Mouse (Mus musculus) testis, postnatal 10 days (tissue): ENCODE results near the gene Traf3ip3.

Experiments used
- DNase-seq: peaks from one replicate; pipeline ENCODE4 v3.0.0; 2021; ENCODE audit warnings: low spot score

The Traf3ip3 gene

DNA sequence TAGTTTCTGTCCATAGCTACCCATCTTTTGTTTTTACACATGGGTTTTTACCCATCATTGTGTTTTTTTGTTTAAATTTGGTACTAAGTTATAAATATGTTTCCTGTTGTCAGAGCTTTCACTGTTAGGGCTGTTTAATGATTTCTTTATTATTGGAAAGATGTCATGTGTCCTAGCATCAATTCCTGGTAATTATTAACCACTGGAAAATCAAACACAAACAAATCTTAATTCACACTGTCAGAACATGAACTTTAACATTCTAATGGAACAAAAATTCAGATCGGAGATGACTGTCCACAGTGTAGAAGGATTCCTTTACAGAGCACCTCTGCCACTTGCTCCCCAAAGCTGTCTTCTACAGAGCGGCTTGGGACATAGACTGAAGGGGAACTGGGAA lies 3.9 kb upstream of the Traf3ip3 start:
- DNase-seq: no peak

DNA sequence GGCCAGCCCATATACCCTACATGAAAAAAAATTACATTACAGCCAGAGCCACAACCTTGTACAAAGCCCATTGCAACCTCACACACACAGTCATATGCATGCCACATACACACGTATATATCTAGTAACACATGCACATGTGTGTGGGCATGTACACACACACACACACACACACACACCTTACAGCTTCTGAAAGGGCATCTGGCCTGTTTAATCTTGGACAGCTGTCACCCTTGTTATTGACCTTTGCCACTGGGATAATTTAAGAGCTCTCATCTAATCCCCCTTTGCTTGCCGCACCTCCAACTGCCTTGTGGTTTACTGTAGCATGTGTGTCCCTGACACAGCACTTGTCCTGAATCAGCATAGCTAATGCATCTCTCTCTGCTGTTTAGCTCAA lies 2.3 kb upstream of the Traf3ip3 start:
- no peak for DNase-seq

DNA sequence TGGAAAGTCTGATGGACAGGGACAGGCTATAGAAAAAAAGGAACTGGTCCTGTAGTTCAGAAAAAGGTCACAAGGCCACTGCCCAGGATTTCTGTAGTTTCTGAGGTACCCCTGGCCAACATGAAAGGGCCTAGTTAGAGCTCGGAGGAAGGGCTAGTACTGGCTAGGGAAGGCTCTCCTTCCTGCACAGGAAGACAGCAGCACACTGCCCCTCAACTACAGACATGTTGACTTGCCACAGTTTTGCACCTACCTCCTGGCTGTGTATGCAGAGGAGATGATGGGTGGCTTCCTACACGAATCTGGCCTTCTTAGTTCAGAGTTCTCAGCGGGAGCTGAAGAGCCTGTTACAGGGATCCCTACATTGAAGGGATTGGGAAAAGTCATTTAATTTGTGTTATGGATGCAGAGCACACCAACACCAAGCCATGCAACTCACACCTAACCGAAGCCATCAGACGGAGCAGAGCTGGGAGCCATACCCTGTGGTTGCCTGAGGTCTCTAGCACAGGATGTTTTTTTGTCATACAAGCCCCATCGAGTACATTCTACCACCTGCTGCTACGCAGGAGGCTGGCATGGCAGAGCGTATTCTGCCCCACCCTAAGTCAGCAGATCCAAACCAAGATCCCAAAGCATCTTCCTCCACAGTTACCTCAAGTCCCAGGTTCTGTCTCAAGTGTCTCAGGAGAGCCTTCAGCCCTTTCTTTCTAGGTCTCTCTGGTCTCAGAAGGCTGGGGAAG lies 692 bp downstream of the Traf3ip3 start:
- DNase-seq: no peak

- no peak for DNase-seq
Observed at GRCm38 (mm10) chr1:193198312-193198711, 3.2 kb downstream of the Traf3ip3 start.

GRCm38 (mm10) chr1:193197494-193198205 lies 3.9 kb downstream of the Traf3ip3 start:
- DNase-seq: peak; percentile 48

- DNase-seq: no peak
Observed at GRCm38 (mm10) chr1:193195169-193195810, 6.2 kb downstream of the Traf3ip3 start.

DNA sequence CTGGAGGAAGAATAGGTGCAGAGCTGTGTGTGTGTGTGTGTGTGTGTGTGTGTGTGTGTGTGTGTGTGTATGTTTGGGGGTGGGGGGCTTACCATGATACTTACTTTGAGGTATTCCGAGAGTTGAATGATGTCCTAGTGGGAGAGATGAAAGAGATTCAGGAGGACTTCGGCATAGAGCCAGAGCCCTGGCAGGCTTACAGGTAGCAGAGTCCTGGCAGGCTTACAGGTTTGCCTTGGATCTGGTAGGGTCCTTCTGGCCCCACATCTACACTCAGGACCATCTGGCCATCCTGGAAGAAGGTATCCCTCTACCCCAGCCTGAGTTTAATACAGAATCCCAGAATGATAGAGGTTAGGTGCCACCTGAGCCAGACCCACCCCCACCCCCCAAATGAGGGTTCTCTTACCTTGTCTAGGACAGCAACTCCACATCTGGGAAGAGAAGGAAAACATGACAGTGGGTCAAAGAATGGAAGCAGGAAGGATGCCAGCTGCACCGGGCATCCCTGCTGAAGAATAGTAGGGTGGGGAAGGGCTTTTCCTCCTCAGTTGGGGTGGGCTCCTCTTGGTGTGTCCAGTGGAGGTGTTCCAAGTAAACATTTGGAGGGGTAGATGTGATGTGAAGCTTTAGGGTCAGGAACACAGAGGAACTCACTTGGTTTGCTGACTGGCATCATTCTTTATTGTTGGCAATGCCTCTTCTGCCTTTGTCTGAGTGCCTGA lies 6.9 kb downstream of the Traf3ip3 start:
- DNase-seq: no peak

- no peak for DNase-seq
Observed at GRCm38 (mm10) chr1:193191675-193192283, 9.7 kb downstream of the Traf3ip3 start.

GRCm38 (mm10) chr1:193189771-193190170 lies 11.7 kb downstream of the Traf3ip3 start:
- no peak for DNase-seq

DNA sequence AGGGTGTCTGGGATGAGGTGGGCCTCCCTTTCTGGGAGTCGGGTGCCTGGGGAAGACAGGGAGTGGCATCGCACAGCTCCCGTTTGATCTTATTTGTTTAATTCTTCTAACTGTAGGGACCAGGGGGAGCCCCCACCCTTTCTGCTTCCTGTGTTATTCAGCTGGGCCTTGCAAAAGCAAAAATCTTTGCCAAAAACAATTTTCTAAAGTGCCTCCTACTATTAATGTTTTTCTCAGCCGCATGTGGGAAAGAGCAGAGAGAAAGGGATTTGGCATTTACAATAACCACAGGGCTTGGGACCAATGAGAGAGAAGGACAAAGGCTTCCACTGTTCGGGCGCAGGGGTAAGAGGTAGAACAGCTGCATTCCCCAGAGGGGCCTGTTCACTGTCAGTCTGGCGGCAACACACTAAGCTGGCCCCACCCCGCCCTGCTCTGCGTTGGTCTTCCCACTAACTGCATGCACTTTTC lies 12.3 kb downstream of the Traf3ip3 start:
- no peak for DNase-seq

GRCm38 (mm10) chr1:193188257-193188656 lies 13.2 kb downstream of the Traf3ip3 start:
- DNase-seq: no peak

DNA sequence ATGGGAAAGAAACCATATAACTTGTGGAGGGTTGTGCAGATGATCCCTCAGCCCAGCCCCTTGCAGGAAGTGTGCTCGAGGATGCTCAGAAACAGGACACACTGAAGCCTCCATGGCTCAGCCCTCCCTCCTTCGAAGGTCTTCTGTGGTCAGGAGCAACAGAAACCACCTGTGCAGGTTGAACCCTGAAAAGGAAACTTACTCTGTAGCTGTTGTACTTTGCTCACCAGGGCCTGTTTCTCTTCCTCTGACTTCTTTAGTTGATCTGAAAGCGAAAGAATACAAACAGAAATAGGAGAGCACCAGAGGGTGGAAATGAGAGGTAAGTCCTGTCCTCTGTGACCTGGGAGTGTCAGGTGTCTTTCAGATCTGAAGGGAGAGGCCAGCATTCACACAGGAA lies 20.4 kb downstream of the Traf3ip3 start:
- no peak for DNase-seq

- DNase-seq: no peak
Observed at GRCm38 (mm10) chr1:193174143-193174733, 27.3 kb downstream of the Traf3ip3 start.

GRCm38 (mm10) chr1:193173810-193174129 lies 27.7 kb downstream of the Traf3ip3 start:
- DNase-seq: no peak

DNA sequence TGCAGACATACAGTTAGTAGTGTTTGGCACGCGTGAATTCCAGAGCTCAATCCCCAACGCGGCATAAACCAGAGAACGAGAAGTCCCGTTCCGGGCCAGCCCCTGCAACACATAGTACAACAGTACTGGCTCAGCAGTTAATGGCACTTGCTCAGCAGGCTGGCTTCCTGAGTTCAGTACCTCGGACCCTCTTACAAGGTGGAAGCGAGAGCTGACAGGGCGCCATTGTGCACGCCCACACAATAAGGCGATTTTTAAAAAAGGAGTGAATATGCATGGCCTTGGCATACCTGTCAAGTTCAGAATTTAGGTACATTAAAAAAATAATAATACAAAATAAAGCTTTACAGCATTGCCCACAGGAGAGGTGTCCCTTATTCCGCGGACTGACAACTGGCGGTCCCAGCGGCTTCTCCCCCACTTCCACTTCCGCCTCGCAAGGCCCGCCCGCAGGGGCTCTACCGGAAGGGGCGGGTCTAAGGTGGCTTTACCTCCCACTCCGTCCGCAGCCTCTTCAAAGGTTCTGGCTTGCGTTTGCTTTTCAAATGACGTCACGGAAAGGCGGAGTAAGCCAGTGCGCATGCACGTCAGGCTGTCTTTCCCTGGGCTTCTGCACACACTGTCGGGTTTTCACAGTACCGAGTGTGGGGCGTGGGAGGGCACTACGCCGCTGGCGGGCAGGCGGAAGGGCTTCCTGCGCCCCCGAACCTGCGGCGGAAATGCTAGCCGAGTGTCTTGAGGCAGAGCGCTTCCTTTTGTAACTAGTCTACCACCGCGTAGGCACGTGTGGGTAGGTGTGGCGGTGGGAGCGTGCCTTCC lies 28.3 kb downstream of the Traf3ip3 start:
- DNase-seq: peak; percentile 94

GRCm38 (mm10) chr1:193169856-193170255 lies 31.6 kb downstream of the Traf3ip3 start:
- DNase-seq: no peak

GRCm38 (mm10) chr1:193169228-193169627 lies 32.3 kb downstream of the Traf3ip3 start:
- DNase-seq: no peak

- no peak for DNase-seq
Observed at GRCm38 (mm10) chr1:193167746-193168145, 33.8 kb downstream of the Traf3ip3 start, which contains the start of gene A130010J15Rik. A130010J15Rik (plus strand) TSS chr1:193168046.

DNA sequence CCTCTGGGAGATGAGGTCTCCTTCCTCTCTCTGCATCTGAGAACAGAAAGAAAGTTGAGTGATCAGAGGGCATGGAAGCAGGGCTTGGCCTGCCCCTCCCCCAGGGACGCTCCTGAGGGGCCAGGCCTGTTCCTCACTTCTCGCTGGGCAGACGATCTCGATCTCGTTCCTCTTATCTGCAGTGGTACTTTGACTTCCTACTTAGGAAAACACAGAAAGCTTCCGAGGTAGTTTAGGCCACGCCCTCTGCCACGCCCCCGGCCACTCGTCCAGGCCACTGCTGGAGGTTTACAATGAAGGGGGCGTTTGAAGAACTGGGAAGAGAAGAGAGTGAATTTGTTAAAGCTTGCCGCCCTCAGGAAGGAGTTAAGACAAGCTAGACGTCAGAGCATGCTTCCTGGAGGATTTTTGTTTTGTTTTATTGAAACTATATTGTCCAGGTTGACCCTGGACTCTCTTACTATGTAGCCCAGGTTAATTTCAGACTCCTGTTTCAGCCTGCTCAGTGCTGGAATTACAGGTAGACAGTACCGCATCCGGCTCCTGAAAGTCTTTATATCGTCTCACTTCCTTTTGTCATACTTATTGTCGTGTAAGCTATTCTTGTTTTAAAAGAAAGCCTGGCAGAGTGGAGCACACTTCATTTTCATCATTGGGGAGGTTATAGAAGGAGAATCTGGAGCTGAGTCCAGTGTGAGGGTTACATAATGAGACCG lies 41.0 kb downstream of the Traf3ip3 start:
- peak; percentile 75 for DNase-seq

GRCm38 (mm10) chr1:193159613-193160012 lies 41.9 kb downstream of the Traf3ip3 start:
- DNase-seq: no peak
